Mouse (Mus musculus): ENCODE measurements at regions not wholly inside any gene's neighbourhood (a gene's known extent, or its start where the extent isn't known, plus 50 kb on each side); places are given as distances from the start of the nearest gene placed in this dataset.

- no peak for TF ChIP-seq CTCF (IDR thresholded peaks at IDR 0.05; ENCODE audit: low read depth)
- TF ChIP-seq EP300 (IDR thresholded peaks at IDR 0.05; ENCODE audit: low read depth), result no peak
Measured at GRCm38 (mm10) chr15:51637570-51637969, 2247.1 kb upstream of the Gm7489 start.
